Mouse (Mus musculus): ENCODE results near the gene 1500015O10Rik. TPM values are rescaled to one million over a fixed set of nuclear protein-coding genes. Genes with fewer than 3 reads are reported as not detected.

Gene 1500015O10Rik
- polyA plus RNA-seq, 1 experiment from 2014 or later, result not detected

- Histone ChIP-seq H3K27ac (no peak overlapping the region), H3K36me3 (ENCODE audit: inconsistent target) (peaks cover 9% of the 10 kb centered on the region; the same call in 1 of the 2 replicates), H3K4me3 (ENCODE audit: inconsistent target) (no peak overlapping the region), H3K79me2 (ENCODE audit: inconsistent target) (no peaks in the 10 kb centered on the region)
- WGBS (ENCODE audit: missing documents), result 95% methylated on average over 8 of the region's 8 CpGs
These were observed 24.3 kb downstream of the 1500015O10Rik start for GRCm38 (mm10) chr1:43754448-43755312.

GRCm38 (mm10) chr1:43760085-43760484, 29.7 kb downstream of the 1500015O10Rik start:
- Histone ChIP-seq H3K27ac (no peak overlapping the region), H3K79me2 (ENCODE audit: inconsistent target) (no peaks in the 10 kb centered on the region), H3K4me3 (ENCODE audit: inconsistent target) (no peak overlapping the region), H3K36me3 (ENCODE audit: inconsistent target) (no peaks in the 10 kb centered on the region)

DNA sequence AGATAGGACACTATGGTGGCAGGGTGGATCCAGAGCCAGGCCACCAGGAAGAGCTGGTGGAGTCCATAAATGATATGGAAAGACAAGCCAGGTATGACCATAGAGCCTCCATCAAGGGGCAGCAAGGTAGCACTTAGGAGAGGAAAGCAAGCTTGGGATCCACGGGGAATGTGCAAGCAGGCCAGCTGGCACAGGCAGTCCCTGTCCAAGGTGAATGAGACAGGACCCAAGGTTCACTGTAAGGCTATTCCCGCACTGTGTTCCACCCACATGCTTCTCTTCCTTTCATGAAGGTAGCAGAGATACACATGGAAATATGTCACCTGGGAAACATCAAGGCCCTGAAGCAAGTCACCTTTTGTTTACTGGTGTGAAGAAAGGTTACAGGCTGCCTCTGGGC, 34.1 kb downstream of the 1500015O10Rik start:
- WGBS (ENCODE audit: missing documents), result 88% methylated on average over 2 of the region's 2 CpGs
- H3K36me3 ChIP-seq (ENCODE audit: inconsistent target), result no peaks in the 10 kb centered on the region

GRCm38 (mm10) chr1:43766328-43766727, 35.9 kb downstream of the 1500015O10Rik start:
- Histone ChIP-seq H3K4me3 (ENCODE audit: inconsistent target) (no peak overlapping the region), H3K36me3 (ENCODE audit: inconsistent target) (no peaks in the 10 kb centered on the region), H3K79me2 (ENCODE audit: inconsistent target) (no peaks in the 10 kb centered on the region), H3K27ac (no peak overlapping the region)
- 89% methylated on average over 2 of the region's 2 CpGs for WGBS (ENCODE audit: missing documents)

More for the DNA sequence above, 34.1 kb downstream of the 1500015O10Rik start:
- no peak overlapping the region for H3K27ac ChIP-seq
- H3K4me3 ChIP-seq (ENCODE audit: inconsistent target), result no peak overlapping the region
- no peaks in the 10 kb centered on the region for H3K79me2 ChIP-seq (ENCODE audit: inconsistent target)

DNA sequence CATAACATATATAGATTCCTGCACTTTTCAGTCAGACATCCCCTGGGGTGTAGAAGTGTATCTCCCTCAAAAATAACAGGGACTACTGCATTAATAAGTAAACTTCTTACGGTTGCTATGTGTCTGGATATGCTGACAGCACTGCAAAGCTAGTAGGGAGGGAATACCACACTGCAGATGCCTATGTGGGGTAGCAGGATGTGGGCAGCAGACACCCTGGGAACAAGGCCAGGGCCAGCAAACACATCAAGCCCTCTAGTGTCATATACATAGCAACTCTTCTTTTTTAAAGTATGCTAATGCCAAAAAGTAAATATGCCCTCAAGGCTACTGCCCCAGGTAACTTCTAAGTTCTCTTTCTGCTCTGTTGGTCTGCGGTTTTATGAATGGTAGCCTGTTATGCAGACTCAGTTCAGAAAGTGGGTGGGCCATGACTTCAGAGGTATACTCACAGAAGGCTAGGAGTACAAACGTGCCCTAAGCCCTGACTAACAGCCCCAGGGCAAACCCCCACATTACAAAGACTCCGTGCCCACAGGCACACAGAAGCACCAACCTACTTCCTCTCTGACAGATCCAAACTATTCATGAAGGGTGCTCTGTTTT, 38.1 kb downstream of the 1500015O10Rik start:
- Histone ChIP-seq H3K36me3 (ENCODE audit: inconsistent target) (no peaks in the 10 kb centered on the region), H3K4me3 (ENCODE audit: inconsistent target) (no peak overlapping the region), H3K79me2 (ENCODE audit: inconsistent target) (no peaks in the 10 kb centered on the region), H3K27ac (no peak overlapping the region)
- WGBS (ENCODE audit: missing documents), result 39% methylated on average over 4 of the region's 4 CpGs

GRCm38 (mm10) chr1:43769348-43769747, 38.9 kb downstream of the 1500015O10Rik start:
- Histone ChIP-seq H3K27ac (no peak overlapping the region), H3K79me2 (ENCODE audit: inconsistent target) (no peaks in the 10 kb centered on the region), H3K36me3 (ENCODE audit: inconsistent target) (no peaks in the 10 kb centered on the region), H3K4me3 (ENCODE audit: inconsistent target) (no peak overlapping the region)
- WGBS (ENCODE audit: missing documents), result 59% methylated on average over 1 of the region's 1 CpGs

- H3K36me3 ChIP-seq (ENCODE audit: inconsistent target), result no peaks in the 10 kb centered on the region
- H3K79me2 ChIP-seq (ENCODE audit: inconsistent target), result no peaks in the 10 kb centered on the region
- H3K27ac ChIP-seq, result no peak overlapping the region
- H3K4me3 ChIP-seq (ENCODE audit: inconsistent target), result no peak overlapping the region
- WGBS (ENCODE audit: missing documents), result 96% methylated on average over 3 of the region's 3 CpGs
These were observed 39.6 kb downstream of the 1500015O10Rik start for GRCm38 (mm10) chr1:43770032-43770431.

- no peaks in the 10 kb centered on the region for H3K36me3 ChIP-seq (ENCODE audit: inconsistent target)
- no peaks in the 10 kb centered on the region for H3K79me2 ChIP-seq (ENCODE audit: inconsistent target)
- WGBS (ENCODE audit: missing documents), result 93% methylated on average over 3 of the region's 3 CpGs
- no peak overlapping the region for H3K27ac ChIP-seq
- H3K4me3 ChIP-seq (ENCODE audit: inconsistent target), result no peak overlapping the region
These were observed 42.3 kb downstream of the 1500015O10Rik start for GRCm38 (mm10) chr1:43772694-43773093.

DNA sequence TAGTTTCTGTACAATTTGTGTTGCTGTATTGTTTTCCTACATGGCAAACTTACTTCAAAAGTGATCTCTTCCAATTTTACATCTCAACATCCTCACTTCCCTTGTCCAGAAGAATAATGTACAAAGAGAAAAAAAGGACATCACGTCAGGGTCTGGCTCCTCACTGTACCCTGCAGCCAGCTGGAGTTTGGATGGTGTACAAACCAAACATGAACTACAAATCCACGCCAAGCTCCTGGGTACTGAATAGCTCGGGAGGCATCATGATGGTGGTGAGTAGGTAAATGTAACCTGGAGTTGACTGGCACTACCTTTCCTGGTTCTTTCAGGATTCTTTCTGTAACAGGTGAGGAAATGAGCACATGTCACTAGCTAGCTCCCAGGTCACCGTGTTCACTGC, 43.7 kb downstream of the 1500015O10Rik start:
- H3K36me3 ChIP-seq (ENCODE audit: inconsistent target), result peaks cover 5% of the 10 kb centered on the region; the same call in 1 of the 2 replicates
- 93% methylated on average over 4 of the region's 4 CpGs for WGBS (ENCODE audit: missing documents)
- H3K79me2 ChIP-seq (ENCODE audit: inconsistent target), result no peaks in the 10 kb centered on the region
- no peak overlapping the region for H3K4me3 ChIP-seq (ENCODE audit: inconsistent target)
- H3K27ac ChIP-seq, result no peak overlapping the region

DNA sequence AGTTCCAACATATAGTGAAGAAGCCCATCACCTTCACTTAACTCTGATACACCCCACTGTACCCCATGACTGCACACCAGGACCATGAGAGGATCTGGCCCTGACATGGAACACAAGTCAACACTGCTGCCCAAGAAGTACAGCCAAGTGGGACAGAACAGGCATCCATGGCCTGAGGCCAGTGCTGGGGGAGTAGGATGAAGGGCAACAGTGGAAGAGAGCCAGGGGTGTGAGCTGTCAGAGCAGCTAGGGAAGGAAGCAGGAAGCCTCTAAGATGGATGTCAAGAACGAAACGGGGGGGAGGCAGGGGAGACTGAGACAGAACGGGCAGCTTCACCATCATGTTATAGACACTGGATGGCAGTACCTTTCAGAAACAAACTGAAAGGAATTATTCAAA, 45.7 kb downstream of the 1500015O10Rik start:
- H3K27ac ChIP-seq, result no peak overlapping the region
- H3K79me2 ChIP-seq (ENCODE audit: inconsistent target), result no peaks in the 10 kb centered on the region
- no peak overlapping the region for H3K4me3 ChIP-seq (ENCODE audit: inconsistent target)
- H3K36me3 ChIP-seq (ENCODE audit: inconsistent target), result peaks cover 11% of the 10 kb centered on the region; the same call in 1 of the 2 replicates
- 87% methylated on average over 3 of the region's 3 CpGs for whole genome bisulfite sequencing (ENCODE audit: missing documents)

GRCm38 (mm10) chr1:43781195-43781594, 50.8 kb downstream of the 1500015O10Rik start:
- peaks cover 11% of the 10 kb centered on the region; the same call in 1 of the 2 replicates for H3K36me3 ChIP-seq (ENCODE audit: inconsistent target)
- H3K79me2 ChIP-seq (ENCODE audit: inconsistent target), result no peaks in the 10 kb centered on the region
- H3K27ac ChIP-seq, result no peak overlapping the region
- no peak overlapping the region for H3K4me3 ChIP-seq (ENCODE audit: inconsistent target)
- 92% methylated on average over 2 of the region's 2 CpGs for WGBS (ENCODE audit: missing documents)

DNA sequence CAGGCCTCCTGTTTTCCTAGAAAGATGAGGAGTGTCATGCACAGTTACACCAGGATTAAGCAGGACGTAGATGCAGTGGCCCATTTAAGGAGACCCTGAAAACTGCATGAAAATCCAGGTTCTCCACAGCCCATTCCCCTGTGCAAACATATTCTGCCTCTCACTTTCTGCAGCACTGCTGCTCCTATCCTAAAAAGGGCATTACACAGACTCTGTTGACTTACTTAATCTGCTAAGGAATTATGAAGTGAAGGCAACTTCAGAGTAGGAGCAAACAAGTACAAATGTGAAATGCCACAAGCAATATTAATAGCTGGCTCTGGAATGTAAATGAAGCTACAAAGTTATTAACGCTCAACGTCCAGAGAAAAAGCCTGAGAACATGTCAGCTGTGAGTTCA, 51.3 kb downstream of the 1500015O10Rik start:
- Histone ChIP-seq H3K27ac (no peak overlapping the region), H3K79me2 (ENCODE audit: inconsistent target) (no peaks in the 10 kb centered on the region), H3K4me3 (ENCODE audit: inconsistent target) (no peak overlapping the region), H3K36me3 (ENCODE audit: inconsistent target) (peaks cover 11% of the 10 kb centered on the region; the same call in 1 of the 2 replicates)
- WGBS (ENCODE audit: missing documents), result 100% methylated on average over 3 of the region's 3 CpGs

GRCm38 (mm10) chr1:43782680-43783079, 52.3 kb downstream of the 1500015O10Rik start:
- Histone ChIP-seq H3K4me3 (ENCODE audit: inconsistent target) (no peak overlapping the region), H3K27ac (no peak overlapping the region), H3K79me2 (ENCODE audit: inconsistent target) (no peaks in the 10 kb centered on the region), H3K36me3 (ENCODE audit: inconsistent target) (peaks cover 11% of the 10 kb centered on the region; the same call in 1 of the 2 replicates)
- WGBS (ENCODE audit: missing documents), result 97% methylated on average over 3 of the region's 3 CpGs

DNA sequence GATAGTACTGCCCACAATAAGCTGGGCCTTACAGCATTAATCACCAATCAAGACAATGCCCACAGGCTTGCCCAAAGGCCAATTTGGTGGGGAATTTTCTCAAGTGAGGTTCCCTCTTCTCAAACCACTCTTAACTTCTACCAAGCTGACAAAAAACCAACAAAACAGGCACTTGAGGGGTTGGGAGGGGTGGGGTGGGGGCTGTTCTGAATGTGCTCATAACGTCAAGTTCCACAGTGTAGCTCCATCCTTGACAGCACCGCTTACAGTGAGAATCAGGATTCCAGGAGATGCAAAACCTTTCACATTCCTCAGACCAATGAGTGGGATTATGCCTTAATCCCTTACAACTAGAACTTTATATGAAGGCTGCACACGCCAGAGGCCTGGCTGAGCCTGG, 52.8 kb downstream of the 1500015O10Rik start:
- no peak overlapping the region for H3K27ac ChIP-seq
- peaks cover 11% of the 10 kb centered on the region; the same call in 1 of the 2 replicates for H3K36me3 ChIP-seq (ENCODE audit: inconsistent target)
- no peak overlapping the region for H3K4me3 ChIP-seq (ENCODE audit: inconsistent target)
- 100% methylated on average over 3 of the region's 3 CpGs for WGBS (ENCODE audit: missing documents)
- H3K79me2 ChIP-seq (ENCODE audit: inconsistent target), result no peaks in the 10 kb centered on the region

- no peaks in the 10 kb centered on the region for H3K79me2 ChIP-seq (ENCODE audit: inconsistent target)
- H3K4me3 ChIP-seq (ENCODE audit: inconsistent target), result no peak overlapping the region
- no peak overlapping the region for H3K27ac ChIP-seq
- 97% methylated on average over 5 of the region's 5 CpGs for WGBS (ENCODE audit: missing documents)
- no peaks in the 10 kb centered on the region for H3K36me3 ChIP-seq (ENCODE audit: inconsistent target)
These were observed 54.9 kb downstream of the 1500015O10Rik start for GRCm38 (mm10) chr1:43785316-43785715.
